Mouse (Mus musculus) lung, postnatal 0 days (tissue): Measurements from ENCODE around the gene Elk4.

ENCODE experiments used
- CTCF ChIP-seq: IDR thresholded peaks from 2 replicates; pipeline ENCODE4 v1.5.1; 2016; ENCODE audit warnings: antibody characterized with exemption, mild to moderate bottlenecking
- EP300 ChIP-seq: IDR thresholded peaks from 2 replicates; pipeline ENCODE4 v1.6.1; 2016; ENCODE audit warnings: antibody characterized with exemption, mild to moderate bottlenecking, control low read depth

DNA sequence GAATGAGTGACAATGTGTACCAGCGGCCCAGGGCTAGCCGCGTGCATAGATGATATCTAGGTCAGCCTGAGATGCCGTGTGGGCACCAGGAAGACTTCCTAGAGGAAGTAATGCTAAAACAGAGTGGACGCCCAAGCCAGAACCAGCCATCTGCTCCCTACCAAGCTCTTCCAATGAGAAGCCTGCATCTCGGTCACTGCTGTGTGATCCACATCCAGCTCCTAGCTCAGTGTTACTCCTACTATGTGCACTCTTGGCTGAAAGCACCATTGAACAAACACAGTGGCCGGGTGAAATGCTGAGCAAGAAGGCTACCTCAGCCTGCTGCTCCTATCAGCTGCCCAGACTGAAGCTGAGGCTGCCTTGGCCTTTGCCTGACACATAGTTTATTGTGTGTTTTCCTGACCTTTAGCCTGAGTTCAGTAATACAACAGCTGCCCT is 14.8 kb upstream of the Elk4 start:
- TF ChIP-seq EP300 (no peak), CTCF (no peak)
